Mouse (Mus musculus) adrenal gland, postnatal 14 days (tissue): ENCODE results near the gene Itpkc. TPM values are rescaled to one million over a fixed set of nuclear protein-coding genes. Genes with fewer than 3 reads are reported as not detected.
A peak's percentile ranks its signal among the peaks of the same experiment; 100 is the strongest.

Source experiments
- DNase-seq: peaks from one replicate; pipeline ENCODE4 v3.0.0; 2021; ENCODE audit warnings: mixed read lengths
- total RNA-seq: library from RNA; stranded (reverse); gene quantifications from 2 replicates; pipeline ENCODE4 v1.2.3, GENCODE M21; 2021

Gene Itpkc
- total RNA-seq, 1 experiment from 2014 or later = 8.6 TPM

DNA sequence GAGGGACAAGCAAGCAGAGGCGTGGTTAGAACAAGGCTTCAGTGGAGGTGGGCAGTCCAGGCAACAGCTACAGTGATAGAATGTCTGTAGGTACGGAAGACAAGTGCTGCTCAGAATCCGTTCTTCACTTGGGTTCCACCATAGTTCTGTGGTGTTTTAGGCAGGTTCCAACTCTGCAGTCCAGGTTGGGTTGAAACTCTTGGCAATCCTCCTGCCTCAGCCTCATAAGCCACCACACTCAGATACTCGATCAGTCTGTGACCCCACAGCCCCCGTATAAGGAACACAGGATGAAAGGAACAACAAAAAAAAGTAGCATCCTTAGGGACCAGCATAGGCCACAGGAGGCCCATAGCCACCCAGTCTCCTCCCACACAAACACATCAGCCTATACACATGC lies 36.0 kb downstream of the Itpkc start:
- no peak for DNase-seq

DNA sequence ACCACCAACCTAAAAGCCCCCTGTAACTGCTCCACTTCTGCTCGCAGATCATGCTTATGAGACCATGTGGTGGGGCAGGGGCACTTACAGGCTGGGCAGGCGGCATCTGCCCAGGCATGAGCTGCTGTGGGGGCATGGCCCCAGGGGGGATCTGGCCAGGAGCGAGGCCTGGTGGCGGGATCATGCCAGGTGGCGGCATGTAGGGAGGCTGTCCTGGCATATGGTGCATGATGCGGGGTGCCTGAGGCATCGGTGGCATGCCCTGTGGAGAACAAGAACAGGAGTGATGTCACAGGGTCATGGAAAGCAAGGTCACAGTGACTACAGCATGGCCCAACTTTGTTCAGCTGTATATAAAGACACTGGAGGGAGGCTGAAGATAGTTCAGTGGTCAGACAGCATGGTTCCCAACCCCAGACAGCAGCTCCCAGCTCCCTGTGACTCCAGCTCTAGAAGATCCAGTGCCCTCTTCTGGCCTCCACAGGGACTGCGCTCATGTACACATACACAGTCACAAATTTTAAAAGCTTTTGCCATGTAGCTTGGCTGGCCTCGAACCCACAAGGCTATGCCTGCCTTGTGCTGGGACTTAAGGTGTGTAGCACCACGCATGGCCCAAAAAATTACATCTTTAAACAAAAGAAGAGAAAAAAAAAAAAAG lies 39.1 kb downstream of the Itpkc start:
- DNase-seq = peak; percentile 36

DNA sequence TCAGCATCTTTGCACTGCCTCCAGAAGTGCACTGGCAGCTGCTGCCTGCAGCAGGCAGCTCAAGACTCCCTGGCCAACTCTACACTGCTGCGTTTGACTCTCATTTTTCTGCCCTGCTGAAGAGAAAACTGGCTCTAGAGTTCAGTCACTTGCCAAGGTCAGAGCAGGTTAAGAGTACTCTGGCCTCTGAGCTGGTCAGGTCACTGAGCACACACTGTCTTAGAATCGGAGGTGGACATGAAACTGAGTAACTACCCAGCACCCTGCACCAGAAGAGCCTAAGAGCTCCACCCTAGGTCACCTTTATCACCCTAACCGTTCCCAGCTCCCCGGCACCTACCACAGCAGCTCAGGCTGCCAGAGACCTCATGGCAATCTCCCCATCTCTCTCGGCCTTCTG lies 42.5 kb downstream of the Itpkc start:
- DNase-seq = no peak

DNA sequence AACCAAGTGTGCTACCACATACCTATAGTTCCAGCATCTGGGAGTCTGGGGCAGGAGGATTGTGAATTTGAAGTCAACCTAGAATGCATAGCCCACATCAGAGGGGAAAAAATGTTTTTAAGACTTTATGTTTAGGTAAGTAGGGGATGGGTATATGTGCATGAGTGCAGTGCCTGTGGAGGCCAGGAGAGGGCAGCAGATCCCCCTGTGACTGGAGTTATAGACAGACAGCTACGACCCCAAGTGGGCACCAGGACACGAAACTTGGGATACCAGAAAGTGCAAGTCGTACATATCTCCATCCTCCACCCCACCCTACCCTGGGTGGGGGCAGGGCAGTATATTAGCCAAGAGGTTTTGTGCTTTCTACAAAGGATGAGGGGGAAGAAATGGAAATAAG lies 43.5 kb downstream of the Itpkc start:
- DNase-seq = peak; percentile 45

DNA sequence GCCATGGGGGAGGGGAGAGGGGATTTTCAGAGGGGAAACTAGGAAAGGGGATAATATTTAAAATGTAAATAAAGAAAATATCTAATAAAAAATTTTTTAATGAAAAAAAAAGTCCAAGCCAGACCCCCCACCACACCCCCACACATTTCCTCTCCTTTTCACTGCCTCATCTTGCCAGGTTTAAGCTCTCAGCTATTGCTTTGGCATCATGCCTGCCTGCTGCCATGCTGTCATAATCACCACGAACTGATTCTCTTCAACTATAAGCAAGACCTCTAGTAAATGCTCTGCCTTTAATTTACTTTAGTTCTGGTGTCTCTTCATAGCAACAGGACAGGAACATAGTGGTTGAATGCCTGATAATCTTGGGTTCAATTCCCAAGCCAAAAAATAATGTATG lies 46.0 kb downstream of the Itpkc start:
- no peak for DNase-seq

DNA sequence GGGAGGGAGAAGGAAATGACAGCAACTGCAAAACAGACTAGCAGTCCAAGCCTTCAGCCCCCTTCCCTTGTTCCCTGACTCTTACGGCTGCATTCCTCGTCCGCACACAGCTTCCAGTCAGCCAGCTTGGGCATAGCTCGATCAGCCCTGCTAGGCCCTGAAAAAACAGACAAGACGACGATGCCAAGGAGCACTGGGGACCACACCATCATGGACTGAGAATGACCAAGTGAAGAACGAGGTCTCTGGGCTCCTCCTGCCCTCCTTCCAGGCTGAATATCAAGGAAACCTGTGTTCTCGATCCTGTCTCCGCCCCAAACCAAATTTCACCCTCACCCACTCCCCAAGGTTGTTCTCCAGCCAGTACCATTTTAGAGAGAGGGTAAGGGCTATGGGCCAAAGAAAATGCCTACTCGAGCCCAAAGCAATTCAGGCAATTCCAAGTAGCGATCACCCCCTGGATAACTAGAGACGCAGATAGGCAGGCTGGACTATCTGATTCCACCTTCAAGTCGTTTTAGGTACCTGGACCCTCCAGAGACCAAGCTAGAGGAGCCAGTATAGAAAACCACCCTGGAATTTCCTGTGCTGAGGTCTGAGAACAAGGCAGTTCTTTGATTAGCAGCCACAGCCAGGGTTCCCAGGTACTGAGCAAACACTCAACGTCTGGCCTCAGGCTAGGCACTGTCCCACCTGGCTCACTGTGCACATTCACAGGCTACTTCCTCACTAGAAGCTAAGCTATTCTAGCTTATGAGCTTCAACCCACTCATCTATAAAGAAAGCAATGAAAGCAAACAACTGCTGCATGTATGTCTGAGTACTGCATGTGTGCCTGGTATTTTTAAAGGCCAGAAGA lies 47.4 kb downstream of the Itpkc start, which contains the start of the genes Gm21983 and Mia:
Gene Gm21983, minus strand, starts transcription at position 250 of the 859 bp plus-strand sequence.
Gene Mia, minus strand, starts transcription at position 321 of the 859 bp plus-strand sequence.
- no peak for DNase-seq

DNA sequence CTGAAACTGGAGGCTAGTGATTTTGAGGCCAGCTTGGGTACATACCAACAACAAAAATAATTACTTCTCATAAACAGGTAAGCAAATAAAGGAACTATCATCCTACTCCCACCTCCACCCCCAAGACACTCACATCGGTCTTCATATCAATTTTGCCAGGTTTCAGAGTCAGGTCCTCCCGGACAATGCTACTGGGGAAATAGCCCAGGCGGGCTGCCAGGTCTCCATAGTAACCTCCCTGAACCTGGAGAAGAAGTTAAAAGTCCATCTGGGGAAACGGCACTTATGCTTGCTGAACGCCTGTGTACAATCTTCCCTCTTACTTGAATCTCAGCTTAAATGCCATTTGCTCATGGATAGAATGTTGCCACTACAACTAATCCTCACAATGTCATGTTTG lies 48.4 kb downstream of the Itpkc start:
- DNase-seq = peak; percentile 63

DNA sequence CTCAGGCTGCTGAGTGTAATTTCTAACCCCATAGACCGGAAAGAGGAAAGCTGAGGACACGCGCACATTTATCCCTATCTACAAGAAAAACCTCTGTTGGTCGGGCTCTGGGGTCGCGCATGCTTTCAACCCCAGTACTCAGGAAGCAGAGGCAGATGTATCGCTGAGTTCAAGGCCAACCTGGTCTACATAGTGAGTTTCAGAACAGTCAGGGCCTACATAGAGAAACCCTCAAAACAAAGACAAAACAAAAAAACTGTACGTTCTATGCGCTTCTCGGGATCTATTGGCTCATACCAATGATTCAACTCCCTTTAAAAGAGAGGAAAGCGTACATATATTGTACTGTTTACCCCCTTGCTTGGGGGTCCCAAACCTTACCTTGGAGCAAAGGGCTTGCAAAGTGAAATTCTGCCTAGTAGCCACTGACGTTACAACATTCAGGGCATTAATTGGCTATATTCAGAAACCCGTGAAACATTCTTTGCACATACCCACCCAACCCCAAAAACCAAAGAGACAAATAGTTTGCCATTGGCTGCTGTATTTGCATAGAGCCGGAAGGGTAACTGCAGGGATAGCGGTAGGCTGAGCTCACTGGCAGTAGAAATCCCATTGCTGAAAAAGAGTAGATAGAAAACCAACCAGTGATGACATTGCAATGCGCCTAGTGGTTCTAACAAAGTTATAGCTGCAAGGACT lies 49.1 kb downstream of the Itpkc start:
- no peak for DNase-seq

DNA sequence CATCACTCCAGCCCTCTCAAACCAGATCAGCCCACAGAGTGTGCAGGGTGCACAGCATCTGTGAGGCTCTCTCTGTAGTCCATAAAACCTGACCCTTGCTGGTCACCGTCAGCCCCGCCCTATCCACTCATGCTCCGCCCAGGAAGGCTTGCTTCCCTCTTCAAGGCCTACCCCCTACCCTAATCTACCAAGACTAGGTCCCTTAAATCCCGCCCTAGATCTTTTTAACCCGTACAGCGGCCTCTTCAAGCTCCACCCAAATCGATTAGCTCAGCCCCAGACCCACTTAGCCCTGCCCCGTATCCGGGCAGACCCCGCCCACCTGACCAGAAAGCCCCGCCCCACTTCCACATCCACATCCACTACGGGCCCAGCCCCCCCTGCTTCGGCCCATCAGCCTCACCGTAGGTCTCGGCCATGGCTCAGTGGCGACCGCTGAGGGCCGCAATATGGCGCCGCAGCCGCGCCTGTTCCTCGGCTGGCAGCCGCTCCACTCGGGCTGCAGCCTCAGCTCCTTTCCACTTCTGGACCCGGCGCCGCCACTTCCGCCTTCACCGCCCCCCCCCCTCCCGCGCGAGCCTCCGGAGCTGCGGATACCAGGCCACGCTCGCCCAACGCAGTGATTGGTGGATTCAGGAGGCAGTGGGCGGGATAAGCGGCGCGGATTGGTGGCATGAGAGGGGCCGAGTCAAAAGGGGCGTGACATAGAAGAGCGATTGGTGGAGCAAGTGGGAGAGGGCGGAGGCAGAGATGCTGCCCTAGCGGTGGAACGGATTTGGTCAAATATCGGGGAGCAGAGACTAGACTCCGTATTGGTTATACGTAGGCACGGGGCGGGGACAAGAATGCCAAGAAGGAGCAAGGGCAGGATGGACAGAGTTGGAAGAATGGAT lies 49.9 kb downstream of the Itpkc start, which contains the start of gene Rab4b:
Gene Rab4b, minus strand, starts transcription at position 573 of the 893 bp plus-strand sequence.
- peak; percentile 99 for DNase-seq

DNA sequence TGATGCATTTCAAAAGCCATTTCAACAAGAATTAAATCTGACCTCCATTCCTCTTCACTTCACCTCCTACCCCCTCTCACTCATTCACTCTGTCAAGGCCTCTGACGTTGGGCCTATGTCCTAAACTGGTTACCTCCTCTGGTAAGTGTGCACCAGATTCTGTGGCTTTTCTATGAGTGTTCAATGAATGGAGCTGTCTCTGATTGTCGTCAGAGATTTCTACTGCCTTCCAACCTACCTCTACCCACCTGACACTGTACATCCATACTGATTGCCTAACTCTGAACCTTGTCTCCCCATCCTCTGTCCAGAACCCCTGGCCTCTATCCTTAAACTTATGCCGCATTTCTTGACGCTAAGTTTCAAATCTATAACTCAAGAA lies 50.5 kb downstream of the Itpkc start:
- DNase-seq = no peak

DNA sequence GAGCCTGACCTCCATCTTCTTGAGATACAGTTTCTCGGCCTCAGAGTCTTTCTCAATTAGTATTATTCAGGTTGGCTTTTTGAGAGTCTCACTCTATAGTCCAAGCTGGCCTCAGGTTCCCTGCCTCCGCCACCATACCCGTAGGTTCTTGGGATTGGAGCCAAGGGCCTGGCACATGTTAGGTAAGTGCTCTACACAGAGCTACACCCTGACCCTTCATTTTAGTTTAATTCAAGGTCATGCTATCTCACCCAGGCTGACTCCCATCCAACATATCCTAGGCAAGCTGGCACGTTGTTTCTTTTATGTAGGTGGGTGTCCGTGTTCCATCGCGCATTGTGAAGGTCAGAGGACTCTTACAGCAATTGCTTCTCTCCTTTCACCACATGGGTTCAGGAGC lies 53.6 kb downstream of the Itpkc start:
- no peak for DNase-seq

DNA sequence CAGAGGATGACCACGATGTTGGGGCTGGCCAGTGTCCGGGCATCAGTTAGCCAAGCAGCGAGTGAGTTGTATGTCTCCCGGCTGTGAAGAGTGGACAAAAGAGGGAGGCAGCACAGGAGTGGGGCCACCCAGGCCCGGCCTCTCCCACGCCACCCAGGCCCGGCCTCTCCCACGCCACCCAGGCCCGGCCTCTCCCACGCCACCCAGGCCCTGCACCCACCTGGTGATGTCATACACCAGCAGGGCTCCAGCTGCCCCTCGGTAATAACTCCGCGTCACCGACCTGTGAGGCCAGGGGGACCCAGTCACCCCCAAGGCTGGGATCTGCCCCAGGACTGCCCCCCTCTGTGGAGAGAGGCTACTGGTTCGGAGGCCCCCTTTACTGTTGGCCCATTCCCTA lies 54.0 kb downstream of the Itpkc start:
- DNase-seq = no peak

DNA sequence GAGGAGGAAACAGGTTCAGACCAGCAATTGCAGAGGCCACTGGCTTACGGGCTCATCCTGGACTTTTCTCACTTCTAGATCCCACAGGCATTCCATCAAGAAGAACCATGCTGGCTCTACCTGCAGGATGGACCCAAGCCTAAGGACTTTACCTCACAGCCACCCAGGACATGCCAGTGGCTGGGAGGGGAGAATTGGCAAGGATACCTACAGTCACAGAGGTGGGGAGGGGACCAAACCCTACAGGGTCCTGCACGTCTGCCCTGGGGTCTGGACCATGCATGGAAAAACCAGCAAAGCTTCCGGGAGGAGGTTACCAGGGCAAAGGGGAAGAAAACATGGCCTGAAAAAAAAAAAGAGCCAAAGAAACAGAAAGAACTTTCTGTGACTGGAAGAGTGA lies 57.5 kb downstream of the Itpkc start:
- DNase-seq = no peak

DNA sequence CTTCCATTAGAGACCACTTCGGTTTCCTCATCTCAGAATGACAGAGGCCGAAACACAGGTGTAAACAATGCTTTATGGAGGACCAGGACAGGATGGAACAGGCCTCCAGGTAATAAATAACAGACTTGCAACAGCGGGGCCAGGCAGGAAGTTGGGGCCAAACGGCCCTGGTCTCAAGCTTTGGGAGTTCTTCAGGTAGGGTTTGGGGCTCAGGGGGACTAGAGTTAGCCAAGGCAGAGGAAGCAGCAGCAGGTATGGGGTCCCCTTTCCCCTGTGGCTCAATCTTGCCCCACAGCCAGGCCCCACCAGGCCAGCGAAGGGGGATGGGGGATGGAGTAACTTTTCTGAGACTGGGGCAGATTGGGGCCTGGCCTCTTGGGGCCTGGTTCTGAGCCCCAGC lies 60.1 kb downstream of the Itpkc start:
- DNase-seq = no peak

DNA sequence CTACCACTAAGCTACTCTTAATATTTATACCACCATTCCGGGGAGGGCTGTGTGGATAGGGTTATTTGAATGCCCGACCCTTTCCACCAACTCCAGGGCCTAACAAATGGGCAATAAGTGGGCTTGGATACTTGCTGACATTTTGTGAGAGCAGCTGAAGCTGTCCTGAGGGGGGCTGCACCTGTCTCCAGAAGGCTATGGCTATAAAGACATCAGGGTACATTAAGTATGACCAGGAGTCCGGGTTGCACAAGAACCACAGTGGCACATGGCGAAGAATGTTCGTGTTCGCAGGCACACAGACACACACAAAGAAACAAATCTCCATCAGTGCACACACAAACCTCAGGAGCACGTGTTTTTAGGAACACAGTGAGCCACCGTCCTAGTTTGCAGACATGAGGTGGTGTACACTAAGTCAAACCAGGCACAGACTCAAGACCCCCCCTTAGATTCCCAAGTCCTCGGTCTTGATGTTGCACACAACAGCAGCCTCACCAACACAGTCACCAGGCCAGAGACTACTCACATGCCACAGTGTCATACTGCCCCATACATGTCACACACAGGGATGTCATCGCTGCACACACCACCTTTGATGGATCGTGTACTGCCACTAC lies 60.9 kb downstream of the Itpkc start:
- no peak for DNase-seq

DNA sequence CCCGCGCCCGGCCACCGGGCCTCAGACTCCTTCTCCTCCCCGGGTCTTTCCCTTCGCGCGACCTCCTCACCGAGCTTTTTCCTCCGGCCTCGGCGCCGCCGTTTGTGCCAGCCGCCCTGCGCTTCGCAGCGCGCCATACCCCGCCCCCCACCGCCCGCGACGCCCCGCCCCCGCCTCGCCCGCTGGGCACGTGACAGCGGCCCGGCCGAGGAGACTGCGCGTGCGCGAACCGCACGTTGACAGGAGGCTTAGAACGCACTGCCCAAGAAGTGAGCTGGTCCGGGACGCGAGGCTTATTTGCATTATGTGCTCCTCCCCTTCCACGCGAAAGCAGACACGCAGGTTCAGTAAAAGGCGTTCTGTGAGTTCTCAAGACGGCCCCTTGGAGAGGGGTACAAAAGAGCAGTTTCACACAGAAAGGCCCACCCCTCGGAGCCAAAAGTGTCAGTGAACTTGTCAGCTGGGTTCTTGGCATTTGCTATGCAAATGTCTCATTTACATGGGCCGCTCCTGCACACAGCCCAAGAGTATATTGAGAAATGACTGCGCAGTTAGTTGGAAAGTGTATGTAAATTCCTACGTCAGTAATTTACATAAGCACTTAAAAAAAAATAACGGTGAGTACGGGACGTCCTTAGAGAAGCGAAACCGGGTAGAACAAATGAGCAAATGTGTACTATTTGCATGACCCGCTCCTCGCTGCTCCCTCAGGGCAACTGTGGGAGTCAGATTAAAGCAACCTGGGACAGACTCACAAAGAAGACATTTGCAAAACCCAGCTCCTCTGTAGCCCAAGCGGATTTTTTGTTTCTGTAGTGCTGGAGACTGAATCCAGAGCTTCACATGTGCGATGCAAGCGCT lies 61.6 kb downstream of the Itpkc start, which contains the start of gene Egln2:
Gene Egln2, minus strand, starts transcription at position 189 of the 861 bp plus-strand sequence.
- DNase-seq = peak; percentile 98

DNA sequence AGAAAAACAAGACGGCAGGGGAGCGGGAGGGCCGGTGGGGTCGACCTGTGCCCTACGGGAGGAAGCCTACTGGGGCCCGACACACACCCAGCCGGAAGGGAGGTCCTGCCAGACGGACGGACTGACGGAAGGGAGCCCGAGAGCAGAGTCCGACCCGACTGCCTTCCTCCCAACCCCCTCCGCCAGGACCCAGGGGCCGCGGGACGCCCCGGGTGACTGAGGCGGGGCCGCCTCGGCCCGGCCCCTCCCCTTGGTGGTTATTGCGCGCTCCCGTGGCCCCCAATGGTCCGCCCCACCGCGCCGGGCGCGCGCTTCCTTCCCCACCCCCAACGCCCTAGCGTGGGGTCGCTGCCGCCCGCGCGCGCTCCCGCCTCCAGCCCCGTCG lies 62.2 kb downstream of the Itpkc start:
- DNase-seq = peak; percentile 96

DNA sequence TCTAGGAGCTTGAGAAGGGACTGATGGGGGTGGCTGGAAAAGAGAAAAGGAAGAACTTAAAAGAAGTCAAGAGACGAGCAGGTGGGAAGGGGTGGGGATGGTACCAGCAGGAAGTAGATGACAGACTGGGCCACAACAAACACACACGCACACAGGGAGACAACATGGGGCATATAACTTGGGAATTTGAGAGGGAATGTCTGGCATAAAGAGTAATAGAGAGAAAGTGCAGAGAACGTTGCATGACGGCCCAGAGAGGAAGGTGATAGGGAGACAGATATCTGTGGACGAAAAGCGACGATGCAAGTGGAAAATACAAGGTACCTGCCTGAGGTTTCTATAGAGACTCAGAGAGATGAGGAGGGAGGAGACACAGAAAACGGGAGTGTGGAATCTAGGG lies 62.8 kb downstream of the Itpkc start:
- no peak for DNase-seq

DNA sequence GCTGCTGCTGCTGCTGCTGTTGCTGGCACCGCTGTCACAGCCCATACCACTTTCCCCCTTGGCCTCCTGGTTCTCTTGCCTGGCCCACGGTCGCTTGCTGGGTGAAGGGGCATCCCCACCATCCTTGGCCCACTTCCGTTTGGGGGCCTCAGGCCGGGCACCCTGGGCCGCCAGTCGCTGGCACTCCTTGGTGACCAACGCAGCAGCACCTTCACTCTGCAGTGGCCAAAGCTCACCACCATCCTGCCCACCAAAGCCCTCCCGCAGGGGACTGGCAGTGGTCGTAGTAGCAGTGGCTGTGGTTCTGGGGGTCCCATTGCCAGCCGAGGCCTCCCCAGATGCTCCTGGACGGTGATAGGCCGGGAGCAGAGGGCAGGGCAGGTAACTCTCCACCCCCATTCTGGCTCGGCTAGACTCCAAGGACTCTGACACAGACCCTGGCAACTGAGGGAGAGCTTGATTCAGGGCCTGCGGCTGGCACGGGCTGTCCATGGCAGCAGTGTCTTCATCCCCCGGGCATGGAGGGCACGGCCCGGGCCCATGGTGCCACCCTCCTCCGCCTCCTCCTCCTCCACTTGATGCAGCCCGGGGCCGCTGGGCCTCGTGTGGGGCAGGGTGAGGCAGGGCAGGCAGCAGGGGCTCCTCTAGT lies 63.3 kb downstream of the Itpkc start:
- peak; percentile 88 for DNase-seq
